In genomic region chr17:66293581-66293980, GRCm38 (mm10) we compare ENCODE assay signal across 16 mouse cellular contexts.
"Had no signal": no experiment of that assay in that cellular context is flagged by ENCODE, and none has a peak within 500 bp of the region (broad histone marks: within the 10 kb centered on the region; RNA-seq: fewer than 3 reads in every experiment).

No protein-coding gene starts in this region.

- H3K9ac ChIP-seq: neural tube, embryonic 12.5 days; neural tube, embryonic 13.5 days; stomach, embryonic 15.5 days had no signal

- H3K4me3 ChIP-seq: neural tube, embryonic 12.5 days; neural tube, embryonic 13.5 days; stomach, embryonic 15.5 days had no signal

- H3K36me3 ChIP-seq: neural tube, embryonic 12.5 days; neural tube, embryonic 13.5 days; stomach, embryonic 15.5 days had no signal

- H3K27me3 ChIP-seq: neural tube, embryonic 12.5 days; neural tube, embryonic 13.5 days; stomach, embryonic 15.5 days had no signal

- H3K27ac ChIP-seq: neural tube, embryonic 12.5 days; neural tube, embryonic 13.5 days; stomach, embryonic 15.5 days; stomach, postnatal 0 days had no signal

- H3K4me2 ChIP-seq: neural tube, embryonic 12.5 days; neural tube, embryonic 13.5 days; stomach, embryonic 15.5 days had no signal

- H3K4me1 ChIP-seq: neural tube, embryonic 12.5 days; neural tube, embryonic 13.5 days; stomach, embryonic 15.5 days had no signal

- H3K9me3 ChIP-seq: neural tube, embryonic 12.5 days; stomach, embryonic 15.5 days had no signal

- DNase-seq: retina, postnatal 1 day; right cerebral cortex, adult 18-20 months; right cerebral cortex, postnatal 14 days; right cerebral cortex, postnatal 25 days; right cerebral cortex, postnatal 4 days; spleen, adult 18-20 months; thymus, adult 18-20 months; thymus, adult 2 months; thymus, postnatal 14 days; thymus, postnatal 25 days; thymus, postnatal 36 days; thymus, postnatal 4 days had no signal
